Mouse (Mus musculus): ENCODE measurements around the gene Gm20812.
"Not testable (repeated sequence)": the region's sequence is repeated elsewhere in the genome, so short reads cannot be mapped to it uniquely, and the experiment has no call there.

The Gm20812 gene

GRCm38 (mm10) chrY:12381681-12382080 lies at the start of gene Gm20812:
Gene Gm20812, plus strand, starts transcription at chrY:12381981.
- not testable (repeated sequence) for DNase-seq (ENCODE audit: low read depth, low spot score)

Data from 3T3-L1 (cell line).